Mouse (Mus musculus): Measurements from ENCODE around the gene Prkg1.

DNA sequence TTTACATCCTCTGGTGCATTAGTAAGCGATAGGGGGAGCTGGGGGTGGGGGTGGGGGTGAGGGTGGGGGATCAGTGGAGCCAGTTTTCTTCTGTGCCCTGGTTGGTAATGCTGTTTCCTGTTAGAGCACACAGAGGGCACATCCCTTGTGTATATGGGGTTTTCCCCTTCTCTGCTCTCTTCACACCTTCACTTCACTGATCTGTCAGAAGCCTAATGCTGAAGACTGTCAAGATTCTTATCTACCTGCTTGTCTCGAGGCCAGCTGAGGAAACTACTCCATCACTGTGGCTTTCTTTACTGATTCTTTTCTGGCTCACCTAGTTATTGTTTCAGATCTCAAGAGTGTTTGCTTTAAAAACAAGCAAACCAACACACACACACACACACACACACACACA lies 554.4 kb downstream of the Prkg1 start:
- TF ChIP-seq CTCF (IDR thresholded peaks at IDR 0.05; ENCODE audit: low read depth, low read length): no peak
- no peak for TF ChIP-seq GATA1 (IDR thresholded peaks at IDR 0.05; ENCODE audit: borderline replicate concordance, low read length)
